Mouse (Mus musculus) erythroid progenitor cell, adult 5-6 weeks (primary cell): ENCODE measurements around the gene Tac4. TPM values are rescaled to one million over a fixed set of nuclear protein-coding genes. Genes with fewer than 3 reads are reported as not detected.

Source experiments
- ATAC-seq: replicated peaks from 2 replicates; pipeline ENCODE4 v1.8.0; 2016; ENCODE audit warnings: moderate number of reproducible peaks, mild to moderate bottlenecking, moderate TSS enrichment, inconsistent platforms; ENCODE audit not compliant: poor library complexity, low FRiP score, severe bottlenecking
- total RNA-seq, 2 experiments: library from RNA; stranded (forward) in 1 of 2; stranded (reverse) in 1 of 2; fragments of 150-400 nt in 1 of 2; fragments of 186-747, 209-891 nt in 1 of 2; gene quantifications; 2 replicates each; pipeline versions ENCODE4 v1.2.3 to v1.2.4; 2015 to 2017; ENCODE audit warnings: low replicate concordance in 2 of 2

Tac4 gene
- total RNA-seq, 2 experiments from 2014 or later: not detected

DNA sequence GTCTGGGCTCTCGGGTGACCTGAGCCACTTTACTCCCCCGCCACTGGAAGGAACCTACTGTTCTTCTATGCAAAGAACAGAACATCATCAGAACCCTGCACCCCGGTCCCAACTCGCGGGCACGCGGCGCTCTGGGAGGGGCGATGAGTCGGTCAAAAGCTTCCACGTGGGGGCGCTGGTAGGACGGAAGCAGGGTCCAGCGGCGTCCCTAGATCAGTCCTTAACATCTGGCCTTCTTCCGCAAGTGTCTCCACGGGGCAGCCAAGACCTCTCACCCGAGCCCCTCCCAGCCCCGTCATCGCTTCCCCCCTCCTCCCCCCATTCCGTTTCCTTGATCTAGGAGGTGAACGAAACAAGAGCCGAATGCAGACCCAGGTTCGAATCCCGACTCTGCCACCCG, 2.8 kb upstream of the Tac4 start:
- ATAC-seq: peak; percentile 47

GRCm38 (mm10) chr11:95259088-95259849, 2.1 kb upstream of the Tac4 start:
- peak; percentile 81 for ATAC-seq

DNA sequence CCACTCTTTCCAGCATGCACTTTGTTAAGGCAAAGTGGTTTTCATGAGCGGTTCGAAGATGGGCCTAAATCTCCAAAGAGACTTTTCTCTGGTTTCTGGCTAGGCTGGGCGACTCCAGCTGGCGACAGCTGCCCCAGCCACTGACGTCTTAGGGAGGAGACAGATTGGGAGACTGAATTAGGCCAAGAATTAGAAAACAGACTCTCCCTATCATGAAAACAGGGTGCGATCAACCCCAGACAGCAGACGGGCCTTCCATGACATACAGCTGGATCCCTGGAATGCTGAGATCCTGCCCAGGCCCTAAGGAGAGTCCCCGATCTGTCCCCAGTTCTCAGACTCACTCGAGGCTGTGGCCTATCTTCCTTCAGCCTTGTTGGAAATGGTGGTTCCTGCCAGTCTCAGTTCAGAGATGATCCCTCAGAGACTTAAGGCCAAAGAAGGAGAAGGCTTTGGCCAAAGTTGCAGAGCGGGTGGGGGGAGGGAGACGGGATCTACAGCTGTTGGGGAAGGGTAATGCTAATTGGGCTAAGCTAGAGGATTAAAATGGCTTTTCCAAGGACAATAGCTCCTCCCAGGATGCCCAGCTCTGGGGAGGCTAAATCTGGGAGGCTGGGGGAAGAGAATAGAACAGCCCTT, 2.6 kb downstream of the Tac4 start:
- ATAC-seq: no peak

DNA sequence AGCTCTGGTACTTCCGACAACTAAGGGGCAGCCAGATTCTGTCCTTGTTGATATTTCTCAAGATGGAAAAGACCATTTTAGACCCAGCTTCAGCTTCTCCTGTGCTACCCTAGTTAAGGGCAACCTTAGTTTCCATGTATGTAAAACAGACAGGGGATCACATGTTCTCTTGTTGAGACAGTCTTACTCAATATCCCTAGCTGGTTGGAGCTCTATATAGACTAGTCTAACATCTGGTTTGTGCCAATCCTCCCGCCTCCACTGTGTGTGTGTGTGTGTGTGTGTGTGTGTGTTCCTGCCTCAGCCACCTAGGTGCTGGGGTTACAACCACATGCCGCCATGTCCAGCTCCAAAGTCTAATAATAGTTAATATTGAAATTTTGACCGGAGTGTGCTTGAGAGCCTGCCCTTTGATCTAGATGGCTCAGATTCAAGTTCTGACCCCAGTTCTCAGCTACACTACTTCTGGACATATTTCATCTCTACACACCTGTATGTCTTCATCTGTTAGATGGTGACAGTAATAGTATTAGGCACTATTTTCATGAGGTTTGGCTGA, 3.2 kb downstream of the Tac4 start:
- ATAC-seq: no peak

- ATAC-seq: no peak
Measured at GRCm38 (mm10) chr11:95266540-95267245, 5.4 kb downstream of the Tac4 start.

DNA sequence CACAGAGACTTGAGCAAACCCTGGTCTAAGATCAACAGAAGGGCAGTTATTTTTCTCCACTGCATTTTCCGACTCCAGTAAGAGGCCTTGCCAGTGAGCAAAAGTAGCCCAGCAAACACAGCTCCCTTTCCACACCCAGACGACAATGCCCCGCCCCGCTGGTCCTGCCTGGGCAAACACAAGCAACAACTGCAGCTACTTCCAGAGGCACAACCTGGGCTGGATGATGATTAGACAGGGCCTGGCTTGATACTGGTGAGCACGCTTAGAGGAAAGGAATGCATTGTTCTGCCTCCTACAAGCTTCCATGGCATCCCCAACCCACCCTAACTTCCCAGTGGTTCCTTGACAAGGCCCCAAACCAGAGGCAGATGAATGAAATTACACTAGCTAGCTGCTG, 12.3 kb downstream of the Tac4 start:
- ATAC-seq: no peak

GRCm38 (mm10) chr11:95274613-95275012, 13.3 kb downstream of the Tac4 start:
- no peak for ATAC-seq

DNA sequence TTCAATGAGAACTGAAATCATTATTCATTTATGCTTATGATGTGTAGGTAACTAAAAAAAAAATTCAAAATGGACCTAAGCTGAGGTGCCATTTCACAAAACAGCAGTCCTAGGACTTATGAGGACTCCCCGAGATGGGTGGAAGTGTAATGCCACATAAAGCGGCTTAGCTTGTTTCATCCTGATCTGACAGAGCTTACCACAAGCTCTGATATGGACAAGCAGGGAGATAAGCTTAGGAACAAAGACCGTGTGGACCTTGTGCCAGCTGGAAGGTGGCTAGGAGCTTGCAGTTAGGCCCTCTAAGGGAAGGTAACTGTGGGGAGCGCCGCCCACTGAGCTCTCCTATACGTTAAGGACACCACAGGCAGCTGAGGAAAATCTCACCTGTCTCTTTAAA, 14.7 kb downstream of the Tac4 start:
- no peak for ATAC-seq

GRCm38 (mm10) chr11:95279061-95279659, 17.8 kb downstream of the Tac4 start:
- no peak for ATAC-seq

DNA sequence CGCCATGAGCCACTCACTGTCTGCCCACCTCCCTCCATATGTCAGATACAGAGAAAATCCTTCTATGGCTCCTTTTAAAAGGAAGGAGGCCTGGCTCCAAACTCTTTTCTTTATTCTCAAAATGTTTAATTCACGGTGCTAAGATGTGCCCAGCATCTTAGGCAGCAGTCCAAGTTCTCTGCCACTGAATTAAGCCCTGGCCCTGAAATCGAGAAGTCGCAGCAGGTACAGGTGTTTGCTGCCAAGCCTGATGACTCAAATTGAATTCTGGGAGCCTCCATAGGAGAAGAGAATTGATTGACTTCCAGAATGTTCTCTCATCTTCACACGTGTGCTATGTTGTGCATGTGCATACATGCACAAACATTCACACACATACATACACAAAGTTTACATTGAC, 21.0 kb downstream of the Tac4 start:
- no peak for ATAC-seq

DNA sequence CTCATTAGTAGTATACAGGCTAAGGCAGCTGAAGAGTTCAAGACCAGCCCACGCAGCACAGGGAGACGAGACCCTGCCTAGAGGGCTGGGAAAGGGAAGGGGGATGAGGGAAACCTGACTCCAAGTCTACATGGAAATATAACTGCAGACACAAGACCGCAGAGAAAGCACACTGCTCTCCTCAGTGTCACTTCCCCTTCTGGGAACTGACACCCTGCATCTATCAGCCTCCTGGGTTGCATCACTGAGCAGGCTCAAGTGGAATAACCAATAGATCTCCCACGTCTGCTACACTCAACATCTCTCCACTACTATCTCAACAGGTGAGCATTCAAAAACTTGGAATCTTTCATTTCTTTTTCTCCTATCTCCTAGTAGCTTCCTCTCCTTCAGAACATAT, 30.7 kb downstream of the Tac4 start:
- ATAC-seq: 0 out of 2 replicates have a peak, but pooled peaks have one; percentile 42

DNA sequence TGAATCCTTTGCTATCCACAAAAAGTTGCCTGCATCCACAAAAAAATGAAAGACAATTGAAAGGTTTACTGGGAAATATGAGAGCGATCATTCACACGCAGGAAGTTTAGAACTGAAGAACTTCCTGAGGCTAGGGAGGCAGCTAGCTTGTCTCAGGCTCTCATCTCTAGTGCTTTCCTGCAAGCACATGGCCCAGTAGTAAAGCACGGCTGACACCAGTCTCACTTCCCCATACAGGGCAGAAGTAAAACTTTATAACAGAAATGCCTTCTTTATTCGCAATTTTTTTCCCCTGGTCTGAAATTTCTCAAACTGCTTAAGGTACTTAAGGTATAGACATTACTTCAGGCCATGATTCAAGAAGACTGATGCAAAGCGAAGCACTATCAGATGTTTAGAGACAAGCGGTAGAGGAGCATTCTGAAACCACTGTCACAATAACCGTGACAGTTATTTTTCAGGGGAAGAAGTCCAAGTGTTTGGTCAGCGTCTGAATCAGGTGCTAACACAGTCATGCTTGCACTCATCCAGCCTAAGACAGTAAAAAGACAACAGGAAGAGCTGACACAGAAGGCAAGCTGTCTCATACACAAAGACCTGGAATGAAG, 31.8 kb downstream of the Tac4 start:
- no peak for ATAC-seq

GRCm38 (mm10) chr11:95295736-95296135, 34.4 kb downstream of the Tac4 start:
- ATAC-seq: no peak

GRCm38 (mm10) chr11:95298146-95298545, 36.8 kb downstream of the Tac4 start:
- peak; percentile 84 for ATAC-seq

- ATAC-seq: no peak
Measured at GRCm38 (mm10) chr11:95299886-95300285, 38.6 kb downstream of the Tac4 start.

DNA sequence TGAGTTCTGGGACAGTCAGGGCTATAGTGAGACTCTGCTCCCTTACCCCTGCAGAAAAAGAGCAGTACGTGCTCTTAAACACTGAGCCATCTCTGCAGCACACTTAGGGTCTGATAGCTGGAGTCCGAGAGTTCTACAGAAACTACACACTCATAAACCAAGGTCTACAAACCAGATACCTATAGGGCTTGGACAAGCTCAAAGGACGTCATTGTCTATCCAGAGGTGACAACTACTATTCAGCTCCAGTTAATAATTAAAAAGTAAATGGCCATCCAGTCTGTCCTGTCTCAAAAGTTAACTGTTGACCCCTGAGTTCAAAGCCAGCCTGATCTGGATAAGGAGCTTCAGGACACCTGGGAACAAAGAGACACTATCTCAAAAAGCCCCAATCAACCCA, 40.4 kb downstream of the Tac4 start:
- no peak for ATAC-seq

- ATAC-seq: no peak
Measured at GRCm38 (mm10) chr11:95305600-95305999, 44.3 kb downstream of the Tac4 start.

GRCm38 (mm10) chr11:95307526-95307925, 46.2 kb downstream of the Tac4 start:
- ATAC-seq: no peak

- ATAC-seq: peak; percentile 92
Measured at GRCm38 (mm10) chr11:95309510-95310006, 48.2 kb downstream of the Tac4 start.
